Comparison of ENCODE assay signal across 8 mouse cellular contexts in the genomic region with DNA sequence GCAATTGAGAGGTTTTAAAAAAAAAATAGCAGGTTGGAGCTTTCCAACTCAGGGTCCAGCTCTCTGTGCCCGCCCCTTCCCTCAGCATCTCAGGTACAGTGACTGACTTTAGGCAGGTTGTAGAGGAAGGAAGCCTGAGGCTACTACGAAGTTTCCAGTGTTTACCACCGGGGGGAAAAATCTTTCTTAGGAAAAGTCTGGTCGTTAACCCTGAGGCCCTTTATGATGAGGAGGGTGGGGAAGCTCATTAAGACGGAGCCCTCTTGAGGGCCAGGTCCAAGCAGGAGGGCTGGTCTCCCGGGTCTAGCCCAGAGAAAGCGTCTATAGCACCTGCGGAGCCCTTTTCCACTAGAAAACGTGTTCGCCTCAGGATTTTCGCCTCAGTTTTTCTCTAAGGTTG. TPM values are rescaled to one million over a fixed set of nuclear protein-coding genes. Genes with fewer than 3 reads are reported as not detected.
DNase-seq lines count a peak whose midpoint lies in the region; ATAC-seq and TF ChIP-seq lines count a peak whose summit lies in the region.

No protein-coding gene starts in this region.

- H3K27ac ChIP-seq in layer of hippocampus, adult 2 months: peak overlapping the region; percentile 98
- H3K27ac ChIP-seq in hindbrain, embryonic 11.5 days (ENCODE audit: low read depth, low read length): peak overlapping the region; percentile 98
- peak overlapping the region; percentile 97 for H3K27ac ChIP-seq in midbrain, embryonic 11.5 days (ENCODE audit: low read depth, low read length)

- H3K9me3 ChIP-seq in hindbrain, embryonic 11.5 days (ENCODE audit: control insufficient read depth, low read length): no peaks in the 10 kb centered on the region
- H3K9me3 ChIP-seq in midbrain, embryonic 11.5 days (ENCODE audit: control insufficient read depth, low read length): no peaks in the 10 kb centered on the region

- H3K4me1 ChIP-seq in hindbrain, embryonic 11.5 days (replicated peaks; ENCODE audit: control insufficient read depth, insufficient read depth, low read length): 0 out of 2 replicates have a peak, but pooled peaks cover 2% of the 10 kb centered on the region
- H3K4me1 ChIP-seq in midbrain, embryonic 11.5 days (ENCODE audit: control insufficient read depth, insufficient read depth, low read length): peaks cover 6% of the 10 kb centered on the region; the same call in 1 of the 2 replicates

- no peaks in the 10 kb centered on the region for H3K27me3 ChIP-seq in hindbrain, embryonic 11.5 days (ENCODE audit: control insufficient read depth, insufficient read depth, low read length)
- no peaks in the 10 kb centered on the region for H3K27me3 ChIP-seq in midbrain, embryonic 11.5 days (ENCODE audit: control insufficient read depth, insufficient read depth, low read length)

- intact Hi-C loops in left cerebral cortex, postnatal 36 days (cut with DNase I): loop anchor here (10.0 kb wide), 1 partner anchor 229 kb away; no protein-coding TSS in a partner anchor

- peak; percentile 44; the same call in 1 of the 2 replicates for ATAC-seq in hindbrain, embryonic 11.5 days (ENCODE audit: low FRiP score)
- peak; percentile 49 for ATAC-seq in midbrain, embryonic 11.5 days (ENCODE audit: low FRiP score)

- DNase-seq in layer of hippocampus, adult 2 months (ENCODE audit: low spot score in 2 of 2): no peak
- no peak for DNase-seq in layer of hippocampus, postnatal 10 days (ENCODE audit: low spot score in 2 of 2)
- DNase-seq in adipocyte (ENCODE audit: low spot score): peak; percentile 36
- DNase-seq in hindbrain, embryonic 11.5 days (ENCODE audit: low spot score): no peak
- no peak for DNase-seq in midbrain, embryonic 11.5 days (ENCODE audit: low spot score, missing footprints)
- DNase-seq in left cerebral cortex, postnatal 36 days (ENCODE audit: low spot score in 2 of 2): no peak
- no peak for DNase-seq in thymus, postnatal 4 days
- DNase-seq in frontal cortex, postnatal 10 days (ENCODE audit: low spot score in 2 of 2): no peak

- no peak for TF ChIP-seq CTCF in layer of hippocampus, adult 2 months (conservative IDR thresholded peaks at IDR 0.05)

- under 1% methylated on average over 11 of the region's 11 CpGs for WGBS in hindbrain, embryonic 11.5 days
- under 1% methylated on average over 11 of the region's 11 CpGs for WGBS in midbrain, embryonic 11.5 days

- H3K36me3 ChIP-seq in hindbrain, embryonic 11.5 days (ENCODE audit: control insufficient read depth, insufficient read depth, low read length): no peaks in the 10 kb centered on the region
- H3K36me3 ChIP-seq in midbrain, embryonic 11.5 days (ENCODE audit: control insufficient read depth, insufficient read depth, low read length): no peaks in the 10 kb centered on the region

- H3K9ac ChIP-seq in hindbrain, embryonic 11.5 days (ENCODE audit: low read depth, low read length): peak overlapping the region; percentile 93
- H3K9ac ChIP-seq in midbrain, embryonic 11.5 days (ENCODE audit: low read length): peak overlapping the region; percentile 95

- H3K4me3 ChIP-seq in layer of hippocampus, adult 2 months: peak overlapping the region; percentile 85
- H3K4me3 ChIP-seq in hindbrain, embryonic 11.5 days (ENCODE audit: low read depth, low read length): peak overlapping the region; percentile 88
- H3K4me3 ChIP-seq in midbrain, embryonic 11.5 days (ENCODE audit: low read depth, low read length): peak overlapping the region; percentile 87

- peak overlapping the region; percentile 80 for H3K4me2 ChIP-seq in hindbrain, embryonic 11.5 days (replicated peaks; ENCODE audit: low read depth, low read length)
- peak overlapping the region; percentile 61 for H3K4me2 ChIP-seq in midbrain, embryonic 11.5 days

RNA-seq across cellular contexts. Expression of a gene that starts 0.6 kb away (rescaled TPM):
- 10 to 100 TPM; 33.6 to 35.9 TPM for total RNA-seq in layer of hippocampus, adult 2 months (2021)
- total RNA-seq in layer of hippocampus, postnatal 10 days (2021): 10 to 100 TPM; 44.9 to 46.5 TPM
- 13.8 and 17.4 TPM in 2 replicates for polyA plus RNA-seq in hindbrain, embryonic 11.5 days (2014; fragmentation: Nextera tagmentation; extraction: Ambion mirVana)
- polyA plus RNA-seq in midbrain, embryonic 11.5 days (2014; fragmentation: Nextera tagmentation; extraction: Ambion mirVana): 13.0 and 13.2 TPM in 2 replicates
- 10 to 100 TPM; 27.9 to 41.6 TPM for total RNA-seq in left cerebral cortex, postnatal 36 days (2021)

RNA-seq across cellular contexts. Expression of a gene that starts 26.7 kb away (rescaled TPM):
- 1 to 10 TPM; 2.9 to 5.6 TPM for total RNA-seq in layer of hippocampus, adult 2 months (2021)
- total RNA-seq in layer of hippocampus, postnatal 10 days (2021): 1 to 10 TPM; 2.3 to 2.4 TPM
- 0.05 and 0.20 TPM in 2 replicates for polyA plus RNA-seq in hindbrain, embryonic 11.5 days (2014; fragmentation: Nextera tagmentation; extraction: Ambion mirVana)
- 0.18 and 0.25 TPM in 2 replicates for polyA plus RNA-seq in midbrain, embryonic 11.5 days (2014; fragmentation: Nextera tagmentation; extraction: Ambion mirVana)
- total RNA-seq in left cerebral cortex, postnatal 36 days (2021): 1 to 10 TPM; 5.3 to 6.0 TPM
